Mouse (Mus musculus) intestine, postnatal 0 days (tissue): ENCODE data around the gene Rpl9. TPM values are rescaled to one million over a fixed set of nuclear protein-coding genes. Genes with fewer than 3 reads are reported as not detected.

Source experiments
- ATAC-seq: fragments of 200-750 bp; cut with Nextera tagmentation; 2 replicates; pipeline ENCODE4 v1.8.0; 2017; ENCODE audit warnings: mild to moderate bottlenecking, moderate TSS enrichment, moderate library complexity
- H3K27ac ChIP-seq: fragments of 300-500 bp; sonication (generic); 2 replicates; pipeline ENCODE4 v1.5.1; 2014; ENCODE audit warnings: mild to moderate bottlenecking, low read depth, low read length, moderate library complexity
- H3K27me3 ChIP-seq: fragments of 300-500 bp; sonication (generic); replicated peaks from 2 replicates; pipeline ENCODE4 v1.6.1; 2014; ENCODE audit warnings: low read length, mixed read lengths; ENCODE audit not compliant: control insufficient read depth, insufficient read depth
- H3K36me3 ChIP-seq: fragments of 300-500 bp; sonication (generic); 2 replicates; pipeline ENCODE4 v1.6.1; 2014; ENCODE audit warnings: mild to moderate bottlenecking, moderate library complexity; ENCODE audit not compliant: control insufficient read depth, insufficient read depth
- H3K4me1 ChIP-seq: fragments of 300-500 bp; sonication (generic); replicated peaks from 2 replicates; pipeline ENCODE4 v1.6.1; 2014; ENCODE audit warnings: antibody characterized with exemption, low read length, mixed read lengths; ENCODE audit not compliant: control insufficient read depth, insufficient read depth
- H3K4me2 ChIP-seq: fragments of 300-500 bp; sonication (generic); replicated peaks from 2 replicates; pipeline ENCODE4 v1.6.1; 2014; ENCODE audit warnings: low read depth, mild to moderate bottlenecking, moderate library complexity
- H3K4me3 ChIP-seq: fragments of 300-500 bp; sonication (generic); 2 replicates; pipeline ENCODE4 v1.5.1; 2014; ENCODE audit warnings: low read depth, low read length
- H3K9ac ChIP-seq: fragments of 300-500 bp; sonication (generic); 2 replicates; pipeline ENCODE4 v1.6.1; 2014; ENCODE audit warnings: mild to moderate bottlenecking, low read depth, low read length
- H3K9me3 ChIP-seq: fragments of 300-500 bp; sonication (generic); 2 replicates; pipeline ENCODE4 v1.6.1; 2016; ENCODE audit warnings: mixed run types; ENCODE audit not compliant: control insufficient read depth
- CTCF ChIP-seq: sonication (generic); IDR thresholded peaks from 2 replicates; pipeline ENCODE4 v1.5.1; 2016; ENCODE audit warnings: low read depth, mild to moderate bottlenecking, control low read depth, antibody characterized with exemption, moderate library complexity
- WGBS: fragments of 180-500 bp; shearing (Covaris S2); extraction: QIAGEN DNeasy Blood & Tissue Kit; methylation state at CpG from one replicate; pipeline ENCODE4 v1.1.7; 2014; 5-methylcytosine and 5-hydroxymethylcytosine counted together
- polyA plus RNA-seq: library from polyadenylated mRNA; unstranded; fragments of >200 nt; fragmentation: Nextera tagmentation; extraction: Ambion mirVana; gene quantifications from 2 replicates; pipeline ENCODE4 v1.2.1, GENCODE M21; 2015

The Rpl9 gene
- polyA plus RNA-seq, 1 experiment from 2014 or later: 650 TPM

DNA sequence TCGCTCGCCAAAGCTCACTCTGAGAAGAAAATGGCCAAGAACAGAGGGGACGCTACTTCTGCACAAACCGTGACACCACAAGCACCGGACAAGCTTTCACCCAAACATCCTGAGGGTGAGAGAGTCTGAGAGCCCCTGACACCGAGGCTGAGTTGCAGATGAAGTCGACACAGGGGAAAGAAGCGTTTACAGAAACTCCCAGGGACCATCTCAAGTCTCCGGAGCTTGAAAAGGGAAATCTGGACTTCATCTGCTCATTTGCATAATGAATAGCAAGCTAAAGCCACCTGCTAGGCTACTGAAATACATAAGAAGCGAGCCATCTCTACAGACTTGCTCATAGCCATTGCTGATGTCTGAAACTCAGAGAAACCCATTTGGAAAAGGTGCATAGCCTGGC, 27.9 kb upstream of the Rpl9 start:
- Histone ChIP-seq H3K9ac (no peak overlapping the region), H3K27ac (no peak overlapping the region), H3K27me3 (no peaks in the 10 kb centered on the region), H3K9me3 (no peaks in the 10 kb centered on the region), H3K4me3 (no peak overlapping the region), H3K4me2 (no peak overlapping the region), H3K36me3 (peaks cover 59% of the 10 kb centered on the region), H3K4me1 (no peaks in the 10 kb centered on the region)
- WGBS: 91% methylated on average over 10 of the region's 10 CpGs
- no peak for ATAC-seq
- TF ChIP-seq CTCF: no peak

DNA sequence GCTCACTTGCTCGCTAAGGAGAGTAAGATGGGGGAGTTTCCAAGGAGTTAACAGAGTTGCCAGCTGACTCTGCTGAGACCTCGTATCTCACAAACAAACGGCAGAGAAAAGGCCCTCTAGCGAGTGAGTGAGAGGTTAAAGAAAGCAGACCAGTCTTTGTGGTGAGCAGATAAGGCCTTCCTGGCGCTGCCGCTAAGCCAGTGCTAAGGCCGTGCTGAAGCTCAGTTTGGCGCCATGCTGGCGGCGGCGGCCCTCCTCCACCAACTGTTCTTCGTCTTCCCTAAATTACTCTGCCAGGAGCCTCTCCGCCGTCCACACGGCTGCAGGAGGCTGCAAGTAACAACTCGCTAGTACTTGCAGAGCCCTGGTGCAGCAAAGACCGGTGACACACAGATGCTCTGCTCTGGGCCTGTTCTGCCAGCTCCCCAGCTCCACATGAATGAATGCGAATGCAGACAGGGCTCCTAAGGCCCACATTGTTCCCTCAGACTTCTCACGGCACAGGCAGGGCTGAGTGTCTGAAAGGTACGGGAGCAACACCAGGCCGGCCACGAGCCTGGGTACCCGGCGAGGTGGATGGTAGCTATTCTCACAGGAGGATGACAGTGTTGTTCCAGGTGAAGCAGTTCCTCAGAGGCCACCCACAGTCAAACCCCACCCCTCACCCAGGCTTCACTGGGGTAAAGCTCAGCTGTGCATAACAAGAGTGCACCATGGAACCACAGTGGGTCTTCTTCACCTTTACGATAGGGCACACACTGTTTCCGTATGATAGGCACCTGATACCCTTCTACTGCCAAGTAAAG, 24.6 kb upstream of the Rpl9 start:
- Histone ChIP-seq H3K4me1 (no peaks in the 10 kb centered on the region), H3K9ac (no peak overlapping the region), H3K4me2 (no peak overlapping the region), H3K36me3 (peaks cover 48% of the 10 kb centered on the region), H3K27me3 (no peaks in the 10 kb centered on the region), H3K27ac (peak overlapping the region; percentile 36), H3K9me3 (no peaks in the 10 kb centered on the region), H3K4me3 (no peak overlapping the region)
- peak; percentile 35; the same call in 1 of the 2 replicates for TF ChIP-seq CTCF
- 38% methylated on average over 26 of the region's 26 CpGs for WGBS
- peak; percentile 31; the same call in 1 of the 2 replicates for ATAC-seq

DNA sequence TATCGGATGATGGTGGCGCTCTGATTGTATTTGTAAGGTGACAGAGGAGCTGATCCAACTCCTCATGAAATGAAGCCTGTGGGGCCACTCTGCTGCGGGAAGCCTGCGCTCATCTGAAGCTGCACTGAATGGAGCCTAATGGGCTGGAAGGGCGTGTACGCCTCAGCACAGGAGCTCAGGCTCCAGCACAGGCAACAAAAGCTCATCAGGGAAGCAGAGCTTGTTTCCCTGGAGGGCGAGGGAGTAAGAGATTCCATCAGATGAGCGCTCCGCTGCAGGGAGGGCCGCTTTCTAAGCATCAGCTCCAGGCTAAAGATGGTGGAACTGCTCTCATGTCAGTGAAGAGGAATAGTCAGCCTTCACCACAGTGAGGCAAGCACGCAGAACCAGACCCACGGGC, 16.7 kb upstream of the Rpl9 start:
- Histone ChIP-seq H3K27ac (no peak overlapping the region), H3K4me3 (no peak overlapping the region), H3K36me3 (peaks cover 35% of the 10 kb centered on the region), H3K9me3 (no peaks in the 10 kb centered on the region), H3K9ac (no peak overlapping the region), H3K4me2 (no peak overlapping the region), H3K4me1 (no peaks in the 10 kb centered on the region), H3K27me3 (no peaks in the 10 kb centered on the region)
- no peak for TF ChIP-seq CTCF
- WGBS: 84% methylated on average over 12 of the region's 12 CpGs
- no peak for ATAC-seq

DNA sequence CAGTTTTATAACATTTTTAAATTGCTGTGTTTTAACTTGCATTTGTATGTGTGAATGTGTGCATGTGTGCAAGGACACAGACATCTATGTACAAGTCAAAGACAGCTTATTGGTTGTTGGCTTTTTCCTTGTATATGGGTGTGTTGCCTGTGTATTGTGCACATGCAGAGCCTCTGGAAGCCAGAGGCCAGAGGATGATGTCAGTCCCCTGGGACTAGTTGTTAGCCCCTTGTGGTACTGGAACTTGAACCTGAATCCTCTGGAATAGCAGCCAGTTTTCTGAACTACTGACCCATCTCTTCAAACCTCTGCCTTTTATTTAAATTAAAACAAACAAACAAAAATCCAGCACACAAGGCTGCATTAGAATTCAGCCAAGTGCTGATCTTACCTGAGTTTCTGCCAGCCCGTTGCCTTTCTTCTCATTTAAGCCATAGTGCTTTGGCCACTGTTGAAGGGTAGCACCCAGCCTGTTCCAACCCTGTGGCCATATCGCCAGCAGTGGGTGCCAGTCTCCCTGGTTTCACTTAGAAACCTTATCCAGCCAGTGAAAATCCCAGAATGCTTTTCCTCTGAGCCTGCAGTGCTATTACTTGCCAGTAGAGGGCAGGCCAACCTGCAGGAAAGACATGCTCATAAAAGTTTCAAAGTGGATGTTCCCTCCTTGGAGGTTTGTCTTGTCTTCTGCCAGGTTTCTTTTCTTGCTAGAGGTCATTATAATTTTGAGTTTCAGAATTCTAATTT, 10.2 kb upstream of the Rpl9 start:
- 31% methylated on average over 2 of the region's 2 CpGs for WGBS
- peak; percentile 98 for TF ChIP-seq CTCF
- Histone ChIP-seq H3K36me3 (peaks cover 71% of the 10 kb centered on the region), H3K27me3 (no peaks in the 10 kb centered on the region), H3K4me2 (no peak overlapping the region), H3K9me3 (no peaks in the 10 kb centered on the region), H3K9ac (no peak overlapping the region), H3K4me1 (no peaks in the 10 kb centered on the region), H3K27ac (no peak overlapping the region), H3K4me3 (no peak overlapping the region)
- ATAC-seq: peak; percentile 72

DNA sequence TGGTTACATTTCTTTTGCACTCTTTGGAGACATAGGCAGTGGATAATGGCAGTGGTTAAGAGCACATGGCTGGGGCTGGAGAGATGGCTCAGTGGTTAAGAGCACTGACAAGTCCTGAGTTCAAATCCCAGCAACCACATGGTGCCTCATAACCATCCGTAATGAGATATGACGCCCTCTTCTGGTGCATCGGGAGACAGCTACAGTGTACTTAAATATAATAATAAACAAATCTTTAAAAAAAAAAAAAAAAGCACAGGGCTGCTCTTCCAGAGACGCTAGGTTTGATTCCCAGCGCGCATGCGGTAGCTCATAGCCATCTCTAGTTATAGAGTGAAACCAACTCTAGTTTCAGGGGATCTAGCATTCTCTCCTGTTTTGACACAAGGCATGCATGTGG, 3.2 kb upstream of the Rpl9 start:
- no peak for ATAC-seq
- Histone ChIP-seq H3K9ac (no peak overlapping the region), H3K4me1 (no peaks in the 10 kb centered on the region; the same call in 1 of the 2 replicates), H3K27me3 (no peaks in the 10 kb centered on the region), H3K4me2 (no peak overlapping the region), H3K4me3 (no peak overlapping the region), H3K27ac (no peak overlapping the region), H3K36me3 (peaks cover 33% of the 10 kb centered on the region), H3K9me3 (no peaks in the 10 kb centered on the region)
- TF ChIP-seq CTCF: no peak
- WGBS: 91% methylated on average over 7 of the region's 7 CpGs

DNA sequence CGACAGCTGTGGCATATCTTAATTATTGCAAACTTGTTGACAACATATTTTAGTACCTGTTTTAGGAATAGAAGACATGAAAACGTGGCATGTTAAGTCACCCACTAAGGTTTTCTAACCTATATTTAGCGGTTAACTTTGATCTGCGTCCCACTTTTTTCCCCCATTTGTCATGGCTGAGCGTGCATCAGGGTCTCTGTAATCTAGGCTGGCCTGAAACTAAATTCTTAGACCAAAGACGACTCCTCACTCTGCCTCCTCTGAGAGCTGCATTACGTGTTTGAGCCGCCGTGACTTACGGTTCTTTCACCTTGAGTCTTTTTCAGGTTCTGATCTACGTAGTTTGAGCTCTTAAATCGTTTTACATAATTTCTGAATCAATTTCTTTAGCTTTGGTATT, 509 bp upstream of the Rpl9 start:
- Histone ChIP-seq H3K4me2 (peak overlapping the region; percentile 79), H3K36me3 (peaks cover 40% of the 10 kb centered on the region), H3K4me3 (peak overlapping the region; percentile 98), H3K9me3 (no peaks in the 10 kb centered on the region), H3K4me1 (no peaks in the 10 kb centered on the region; the same call in 1 of the 2 replicates), H3K9ac (peak overlapping the region; percentile 94), H3K27me3 (no peaks in the 10 kb centered on the region), H3K27ac (0 out of 2 replicates have a peak overlapping the region, but pooled peaks have one; percentile 23)
- no peak for TF ChIP-seq CTCF
- WGBS: 2% methylated on average over 12 of the region's 12 CpGs
- peak; percentile 28 for ATAC-seq
